Mouse (Mus musculus) MEL (cell line): Measurements from ENCODE around the gene Rasgef1b.

Experiments
- CTCF ChIP-seq, 3 experiments: IDR thresholded peaks in 2 of 3; conservative IDR thresholded peaks in 1 of 3; 2 replicates each; pipeline ENCODE4 v1.5.1; 2011 to 2012; ENCODE audit warnings: low read length in 3 of 3, low read depth in 2 of 3, mild to moderate bottlenecking in 2 of 3, improper control_type of control experiment in 1 of 3, inconsistent platforms in 1 of 3, mixed read lengths in 1 of 3, moderate library complexity in 1 of 3; ENCODE audit not compliant: control insufficient read depth in 1 of 3, insufficient read depth in 1 of 3, poor library complexity in 1 of 3, severe bottlenecking in 1 of 3
- GATA1 ChIP-seq: IDR thresholded peaks from 2 replicates; pipeline ENCODE4 v1.6.1; 2011; ENCODE audit warnings: low read depth, low read length, improper control_type of control experiment
- POLR2A ChIP-seq, 2 experiments: IDR thresholded peaks; 2 replicates each; pipeline ENCODE4 v1.6.1; 2011 to 2012; ENCODE audit warnings: low read length in 2 of 2, mild to moderate bottlenecking in 2 of 2, control low read depth in 1 of 2, improper control_type of control experiment in 1 of 2, low read depth in 1 of 2, moderate library complexity in 1 of 2; ENCODE audit not compliant: control insufficient read depth in 1 of 2, insufficient read depth in 1 of 2, poor library complexity in 1 of 2
- POLR2AphosphoS5 ChIP-seq: IDR thresholded peaks from 2 replicates; pipeline ENCODE4 v1.6.1; 2012; ENCODE audit warnings: low read depth, borderline replicate concordance, mild to moderate bottlenecking, inconsistent platforms, low read length, moderate library complexity, mixed read lengths
- USF1 ChIP-seq: IDR thresholded peaks from 2 replicates; pipeline ENCODE4 v1.6.1; 2014; ENCODE audit warnings: low read depth, mild to moderate bottlenecking, inconsistent platforms, low read length, improper control_type of control experiment, moderate library complexity
- ZNF384 ChIP-seq: IDR thresholded peaks from 2 replicates; pipeline ENCODE4 v1.6.1; 2012; ENCODE audit warnings: low read depth, mild to moderate bottlenecking, inconsistent platforms, low read length, improper control_type of control experiment

DNA sequence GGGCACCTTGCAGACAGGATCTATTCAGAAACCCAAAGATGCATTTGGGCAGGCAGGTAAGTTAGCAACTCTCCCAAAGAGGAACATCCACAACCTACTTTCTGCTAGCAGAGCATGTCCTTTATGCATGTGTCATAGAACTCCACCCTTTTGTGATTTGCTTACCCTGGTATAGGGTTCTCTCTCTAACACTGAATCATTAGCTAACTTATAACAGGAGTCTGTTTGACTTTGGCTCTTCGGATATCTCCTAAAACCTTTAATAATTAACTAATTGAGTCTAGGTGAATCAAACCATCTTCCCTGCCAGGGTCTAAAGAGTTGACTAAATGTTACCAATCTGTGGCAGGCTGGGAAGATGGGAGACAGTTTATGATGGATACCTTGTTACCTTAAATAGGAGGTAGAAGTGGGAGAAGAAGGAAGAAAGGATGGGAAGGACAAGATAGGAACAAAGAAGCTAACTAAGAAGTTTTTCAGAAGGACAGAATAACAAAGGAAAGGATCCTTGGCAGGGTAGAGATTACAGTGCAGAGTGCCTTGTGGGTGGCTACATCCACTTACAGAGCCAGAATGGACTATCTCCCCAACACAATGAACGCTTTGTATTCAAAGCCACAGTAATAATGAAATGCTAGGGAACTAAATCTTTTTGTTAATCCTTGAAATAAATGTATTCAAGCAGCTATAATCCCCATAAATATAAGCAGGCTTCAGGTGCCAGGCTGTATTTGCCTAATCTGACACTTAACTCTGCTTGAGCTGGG, 186.7 kb downstream of the Rasgef1b start:
- TF ChIP-seq POLR2A (IDR thresholded peaks at IDR 0.05; ENCODE audit: control insufficient read depth in 1 of 2, insufficient read depth in 1 of 2, low read depth in 1 of 2, low read length in 2 of 2, poor library complexity in 1 of 2), result no peak
- no peak for TF ChIP-seq CTCF (IDR thresholded peaks at IDR 0.05 in 2 of 3, conservative IDR thresholded peaks at IDR 0.05 in 1 of 3; ENCODE audit: control insufficient read depth in 1 of 3, insufficient read depth in 1 of 3, low read depth in 2 of 3, low read length in 3 of 3, poor library complexity in 1 of 3, severe bottlenecking in 1 of 3)
- no peak for TF ChIP-seq USF1
- no peak for TF ChIP-seq POLR2AphosphoS5
- TF ChIP-seq GATA1, result no peak
- TF ChIP-seq ZNF384, result no peak
